ENCODE assay signal across 9 mouse cellular contexts in the genomic region with DNA sequence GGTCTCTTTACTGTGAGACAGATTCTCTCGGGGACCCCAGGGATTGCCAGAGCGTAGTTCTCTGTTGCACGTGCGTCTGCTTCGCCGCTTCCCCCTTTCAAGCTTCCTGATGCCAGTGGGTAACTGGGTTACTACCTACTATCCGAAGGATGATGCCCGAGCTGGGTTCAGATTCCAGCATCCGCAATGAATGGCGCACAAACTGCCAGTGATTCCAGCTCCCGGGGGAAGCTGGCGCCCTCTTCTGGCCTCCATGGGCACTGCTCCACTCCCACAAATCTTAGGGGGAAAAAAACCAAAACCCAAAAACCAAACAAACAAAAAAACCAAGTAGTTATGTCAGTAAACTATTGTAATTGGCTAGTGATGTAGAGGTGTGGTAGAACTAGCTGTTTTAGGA. TPM values are rescaled to one million over a fixed set of nuclear protein-coding genes. Genes with fewer than 3 reads are reported as not detected.
DNase-seq lines count a peak whose midpoint lies in the region; ATAC-seq and TF ChIP-seq lines count a peak whose summit lies in the region.
"Had no signal": no experiment of that assay in that cellular context is flagged by ENCODE, and none has a peak within 500 bp of the region (broad histone marks: within the 10 kb centered on the region; RNA-seq: fewer than 3 reads in every experiment).

No protein-coding gene starts in this region.

- no peak overlapping the region for H3K9ac ChIP-seq in heart, postnatal 0 days (replicated peaks; ENCODE audit: low read depth, low read length)
- H3K9ac ChIP-seq in neural tube, embryonic 15.5 days (replicated peaks): no peak overlapping the region
- no peak overlapping the region for H3K9ac ChIP-seq in neural tube, embryonic 11.5 days (ENCODE audit: low read length)

- no peak overlapping the region for H3K27ac ChIP-seq in heart, postnatal 0 days (ENCODE audit: low read depth)
- H3K27ac ChIP-seq in neural tube, embryonic 15.5 days (replicated peaks): no peak overlapping the region
- no peak overlapping the region for H3K27ac ChIP-seq in neural tube, embryonic 11.5 days (ENCODE audit: low read depth, low read length)

- H3K27me3 ChIP-seq in heart, postnatal 0 days (ENCODE audit: control insufficient read depth, insufficient read depth, low read length): no peaks in the 10 kb centered on the region
- no peaks in the 10 kb centered on the region for H3K27me3 ChIP-seq in neural tube, embryonic 15.5 days (replicated peaks)
- no peaks in the 10 kb centered on the region for H3K27me3 ChIP-seq in neural tube, embryonic 11.5 days (ENCODE audit: control insufficient read depth, insufficient read depth, low read length)

- WGBS in heart, postnatal 0 days: 25% methylated on average over 12 of the region's 12 CpGs
- 34% methylated on average over 12 of the region's 12 CpGs for WGBS in neural tube, embryonic 15.5 days
- 25% methylated on average over 12 of the region's 12 CpGs for WGBS in neural tube, embryonic 11.5 days

- ATAC-seq in heart, postnatal 0 days (ENCODE audit: insufficient read depth, low read depth): no peak
- no peak for ATAC-seq in neural tube, embryonic 15.5 days (ENCODE audit: low FRiP score)
- ATAC-seq in neural tube, embryonic 11.5 days (ENCODE audit: insufficient read depth, low FRiP score, low TSS enrichment): no peak

- no peaks in the 10 kb centered on the region for H3K9me3 ChIP-seq in heart, postnatal 0 days (replicated peaks; ENCODE audit: control insufficient read depth, low read length)
- H3K9me3 ChIP-seq in neural tube, embryonic 15.5 days (replicated peaks): no peaks in the 10 kb centered on the region
- H3K9me3 ChIP-seq in neural tube, embryonic 11.5 days (ENCODE audit: control insufficient read depth, low read length): no peaks in the 10 kb centered on the region

- no peak for DNase-seq in heart, postnatal 0 days (ENCODE audit: low spot score)
- no peak for DNase-seq in heart, adult 9 months (ENCODE audit: low spot score in 2 of 2)
- peak; percentile 33 for DNase-seq in neural tube, embryonic 10.5 days (ENCODE audit: extremely low spot score, low spot score)
- DNase-seq in cerebellum, postnatal 10 days: peak; percentile 56 to 72
- peak; percentile 50 for DNase-seq in neural tube, embryonic 11.5 days (ENCODE audit: low spot score)
- DNase-seq in adipocyte (ENCODE audit: low spot score): no peak
- DNase-seq in urinary bladder, adult 18-20 months (ENCODE audit: low spot score in 2 of 2): no peak

- no peaks in the 10 kb centered on the region for H3K36me3 ChIP-seq in heart, postnatal 0 days (replicated peaks; ENCODE audit: control insufficient read depth, insufficient read depth, low read length)
- no peaks in the 10 kb centered on the region for H3K36me3 ChIP-seq in neural tube, embryonic 15.5 days
- H3K36me3 ChIP-seq in neural tube, embryonic 11.5 days (ENCODE audit: control insufficient read depth, insufficient read depth, low read length): no peaks in the 10 kb centered on the region

- no peak overlapping the region for H3K4me3 ChIP-seq in heart, postnatal 0 days (ENCODE audit: low read depth, low read length)
- no peak overlapping the region for H3K4me3 ChIP-seq in neural tube, embryonic 15.5 days (replicated peaks)
- no peak overlapping the region for H3K4me3 ChIP-seq in neural tube, embryonic 11.5 days (ENCODE audit: low read depth, low read length)

- TF ChIP-seq CTCF in heart, postnatal 0 days (IDR thresholded peaks at IDR 0.05; ENCODE audit: low read depth): peak; percentile 55

- no peaks in the 10 kb centered on the region for H3K4me1 ChIP-seq in heart, postnatal 0 days (ENCODE audit: control insufficient read depth, insufficient read depth)
- H3K4me1 ChIP-seq in neural tube, embryonic 15.5 days: peaks cover 9% of the 10 kb centered on the region; the same call in 1 of the 2 replicates
- no peaks in the 10 kb centered on the region for H3K4me1 ChIP-seq in neural tube, embryonic 11.5 days (ENCODE audit: control insufficient read depth, insufficient read depth, low read length)

- no peak for TF ChIP-seq EP300 in heart, postnatal 0 days (IDR thresholded peaks at IDR 0.05; ENCODE audit: low read depth)

- H3K4me2 ChIP-seq in heart, postnatal 0 days (ENCODE audit: low read depth, low read length): no peak overlapping the region
- no peak overlapping the region for H3K4me2 ChIP-seq in neural tube, embryonic 15.5 days
- H3K4me2 ChIP-seq in neural tube, embryonic 11.5 days (ENCODE audit: low read depth): no peak overlapping the region

RNA-seq across cellular contexts. Expression of a gene that starts 53.2 kb away (rescaled TPM):
- total RNA-seq in heart, postnatal 0 days (2014; rRNA removed; ENCODE audit: low replicate concordance): not detected in 2 replicates
- 0.04 and 0.07 TPM in 2 replicates for polyA plus RNA-seq in heart, postnatal 0 days (2015; fragmentation: Nextera tagmentation; extraction: Ambion mirVana)
- polyA plus RNA-seq in neural tube, embryonic 15.5 days (2015; fragmentation: Nextera tagmentation; extraction: Ambion mirVana): 0.18 and 0.50 TPM in 2 replicates
- polyA plus RNA-seq in neural tube, embryonic 11.5 days (2014; fragmentation: Nextera tagmentation; extraction: Ambion mirVana): not detected in 2 replicates
- polyA plus RNA-seq: lung, embryonic 16.5 days had no signal

Comparison
In these comparisons a context has a peak if more than half of its experiments do, and no peak if none do; other contexts are left out.
1. DNase-seq: peak in neural tube, embryonic 10.5 days (single experiment), cerebellum, postnatal 10 days (2 of 2) and neural tube, embryonic 11.5 days (single experiment); none in heart, postnatal 0 days (single experiment), heart, adult 9 months (0 of 2), adipocyte (single experiment) and urinary bladder, adult 18-20 months (0 of 2).